Mouse (Mus musculus) liver, embryonic 16.5 days (tissue): Measurements from ENCODE around the gene Olfr412. TPM values are rescaled to one million over a fixed set of nuclear protein-coding genes. Genes with fewer than 3 reads are reported as not detected.

ENCODE experiments used
- ATAC-seq: fragments of 200-750 bp; cut with Nextera tagmentation; 2 replicates; pipeline ENCODE4 v1.8.0; 2017; ENCODE audit warnings: low read depth, mild to moderate bottlenecking, moderate number of reproducible peaks, moderate library complexity
- H3K27ac ChIP-seq: fragments of 300-500 bp; sonication (generic); 2 replicates; pipeline ENCODE4 v1.5.1; 2014; ENCODE audit warnings: mild to moderate bottlenecking, low read length
- H3K27me3 ChIP-seq: fragments of 300-500 bp; sonication (generic); 2 replicates; pipeline ENCODE4 v1.6.1; 2014; ENCODE audit warnings: low read depth, low read length, mixed read lengths; ENCODE audit not compliant: control insufficient read depth, insufficient read depth
- H3K36me3 ChIP-seq: fragments of 300-500 bp; sonication (generic); 2 replicates; pipeline ENCODE4 v1.6.1; 2014; ENCODE audit warnings: mild to moderate bottlenecking; ENCODE audit not compliant: control insufficient read depth, insufficient read depth
- H3K4me1 ChIP-seq: fragments of 300-500 bp; sonication (generic); 2 replicates; pipeline ENCODE4 v1.6.1; 2014; ENCODE audit warnings: low read depth, low read length, mixed read lengths; ENCODE audit not compliant: control insufficient read depth
- H3K4me2 ChIP-seq: fragments of 300-500 bp; sonication (generic); 2 replicates; pipeline ENCODE4 v1.6.1; 2014; ENCODE audit warnings: low read depth, low read length, mixed read lengths
- H3K4me3 ChIP-seq: fragments of 300-500 bp; sonication (generic); 2 replicates; pipeline ENCODE4 v1.5.1; 2014; ENCODE audit warnings: low read depth, mild to moderate bottlenecking, low read length
- H3K9ac ChIP-seq: fragments of 300-500 bp; sonication (generic); 2 replicates; pipeline ENCODE4 v1.6.1; 2014; ENCODE audit warnings: low read depth, low read length
- H3K9me3 ChIP-seq: fragments of 300-500 bp; sonication (generic); replicated peaks from 2 replicates; pipeline ENCODE4 v1.6.1; 2016; ENCODE audit warnings: low read length; ENCODE audit not compliant: control insufficient read depth
- WGBS: fragments of 180-500 bp; shearing (Covaris S2); extraction: QIAGEN DNeasy Blood & Tissue Kit; methylation state at CpG from one replicate; pipeline ENCODE4 v1.1.7; 2014; ENCODE audit not compliant: insufficient replicate concordance; 5-methylcytosine and 5-hydroxymethylcytosine counted together
- polyA plus RNA-seq: library from polyadenylated mRNA; unstranded; fragments of >200 nt; fragmentation: Nextera tagmentation; extraction: Ambion mirVana; gene quantifications from 2 replicates; pipeline ENCODE4 v1.2.1, GENCODE M21; 2015

Gene Olfr412
- polyA plus RNA-seq, 1 experiment from 2014 or later: not detected

DNA sequence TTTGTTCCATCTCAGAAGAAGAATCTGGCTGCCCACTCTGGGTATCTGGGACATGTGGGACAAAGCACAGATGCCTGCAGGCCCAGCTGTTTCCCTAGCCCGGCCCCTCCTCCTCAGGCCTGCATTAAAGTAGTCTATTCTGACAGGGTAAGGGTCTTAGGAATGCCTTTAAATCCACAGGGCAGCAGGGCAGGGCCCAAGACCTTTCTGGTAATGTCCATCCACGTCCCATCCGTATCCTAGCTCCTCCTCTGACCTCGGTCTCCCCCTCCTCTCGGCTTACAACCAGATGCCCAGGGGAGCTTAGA is 47.5 kb downstream of the Olfr412 start:
- WGBS: 60% methylated on average over 5 of the region's 5 CpGs
- no peak overlapping the region for H3K4me2 ChIP-seq
- no peak overlapping the region for H3K4me3 ChIP-seq
- no peak overlapping the region for H3K9ac ChIP-seq
- no peak for ATAC-seq
- H3K27me3 ChIP-seq: no peaks in the 10 kb centered on the region
- H3K36me3 ChIP-seq: no peaks in the 10 kb centered on the region
- peaks cover 3% of the 10 kb centered on the region for H3K4me1 ChIP-seq
- no peaks in the 10 kb centered on the region for H3K9me3 ChIP-seq
- no peak overlapping the region for H3K27ac ChIP-seq

DNA sequence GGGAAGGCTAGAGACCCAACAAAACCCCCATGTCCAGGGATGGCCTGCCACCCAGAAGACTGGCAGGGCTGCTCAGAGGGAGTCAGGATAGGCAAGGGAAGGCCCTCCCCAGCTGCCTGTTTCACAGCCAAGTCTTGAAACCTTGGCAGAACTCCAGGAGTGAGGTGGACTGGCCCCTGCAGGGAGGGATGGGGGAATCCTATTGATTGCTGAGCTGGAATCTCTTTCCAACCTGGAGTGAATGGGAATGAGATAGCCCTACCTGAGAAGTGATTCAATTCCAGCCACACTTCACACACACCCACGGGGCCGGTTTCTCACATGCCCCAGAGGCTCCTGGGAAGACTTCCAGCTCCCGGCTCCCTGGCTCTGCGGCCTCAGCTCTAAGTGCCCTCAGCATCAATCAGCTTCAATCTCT is 47.9 kb downstream of the Olfr412 start:
- WGBS: 66% methylated on average over 4 of the region's 4 CpGs
- no peak for ATAC-seq
- Histone ChIP-seq H3K9ac (no peak overlapping the region), H3K4me2 (no peak overlapping the region), H3K4me3 (no peak overlapping the region), H3K27me3 (no peaks in the 10 kb centered on the region), H3K27ac (no peak overlapping the region), H3K4me1 (peaks cover 3% of the 10 kb centered on the region), H3K9me3 (no peaks in the 10 kb centered on the region), H3K36me3 (no peaks in the 10 kb centered on the region)

DNA sequence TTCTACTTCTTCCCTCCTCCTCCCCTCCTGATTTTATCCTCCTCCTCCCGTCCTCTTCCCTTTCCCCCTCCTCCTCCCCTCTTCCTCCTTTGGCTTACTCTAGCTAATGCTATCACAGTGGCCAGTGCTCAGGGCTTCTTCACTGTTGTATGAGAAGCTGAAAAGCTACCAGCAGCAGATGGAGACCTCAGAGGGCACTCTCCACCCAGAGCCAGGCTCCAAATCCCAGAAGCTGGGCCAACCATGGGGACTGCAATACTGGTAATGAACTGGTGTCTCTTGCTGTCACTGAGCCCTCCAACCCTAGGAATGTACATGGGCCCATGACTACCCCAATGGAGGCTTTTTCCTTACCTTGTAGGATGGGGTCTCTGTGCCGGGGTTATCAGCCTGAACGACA is 50.1 kb downstream of the Olfr412 start:
- Histone ChIP-seq H3K36me3 (no peaks in the 10 kb centered on the region), H3K9me3 (no peaks in the 10 kb centered on the region), H3K9ac (no peak overlapping the region), H3K27ac (no peak overlapping the region), H3K4me1 (peaks cover 3% of the 10 kb centered on the region), H3K27me3 (no peaks in the 10 kb centered on the region), H3K4me3 (no peak overlapping the region), H3K4me2 (no peak overlapping the region)
- no peak for ATAC-seq
- WGBS: 52% methylated on average over 3 of the region's 3 CpGs

DNA sequence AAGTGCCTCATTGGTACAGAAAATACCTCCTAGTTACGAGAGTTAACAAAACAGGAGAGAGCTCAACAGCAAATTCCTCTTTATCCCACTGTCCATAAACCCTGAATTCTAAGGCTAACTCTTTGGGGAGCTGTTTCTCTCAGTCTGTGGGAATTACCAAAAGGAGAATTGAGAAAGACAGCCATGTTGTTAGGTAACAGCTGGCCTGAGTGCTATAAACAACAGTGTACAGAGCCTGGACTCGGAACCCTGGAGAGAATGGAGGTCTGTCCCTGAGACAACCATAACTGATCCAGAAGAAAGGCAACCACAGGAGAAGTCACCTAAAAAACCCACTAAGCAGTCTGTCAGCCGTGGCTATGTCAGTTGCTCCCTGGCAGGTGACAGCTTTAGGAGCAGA is 50.6 kb downstream of the Olfr412 start:
- no peak for ATAC-seq
- WGBS: 60% methylated on average over 3 of the region's 3 CpGs
- no peaks in the 10 kb centered on the region for H3K9me3 ChIP-seq

DNA sequence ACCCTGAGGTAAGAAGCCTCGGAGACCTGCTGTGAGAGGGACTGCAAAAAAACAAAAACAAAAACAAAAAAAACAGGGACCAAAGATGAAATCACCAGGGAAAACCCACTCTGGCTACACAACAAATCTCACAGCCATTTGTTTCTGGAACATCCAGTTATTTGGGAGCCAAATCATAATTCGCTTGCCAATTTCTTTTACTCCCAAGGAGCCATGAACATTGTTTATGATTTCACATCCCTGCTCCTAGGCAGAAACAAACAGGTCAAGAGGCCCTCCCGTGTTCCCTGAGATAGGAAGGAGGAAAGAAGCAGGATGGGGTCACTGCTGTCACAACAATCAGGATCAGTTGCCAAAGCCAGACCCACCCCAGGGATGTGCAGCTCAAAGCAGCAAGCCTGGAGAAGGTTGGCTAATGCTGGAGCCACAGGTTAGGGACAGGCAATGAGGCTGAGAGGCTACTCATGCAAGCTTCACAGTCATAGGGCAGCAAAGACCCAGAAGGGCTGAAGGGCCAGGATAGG is 51.6 kb downstream of the Olfr412 start:
- no peak for ATAC-seq

More for the DNA sequence above, 50.6 kb downstream of the Olfr412 start:
- Histone ChIP-seq H3K4me2 (no peak overlapping the region), H3K9ac (no peak overlapping the region), H3K4me1 (peaks cover 3% of the 10 kb centered on the region), H3K4me3 (no peak overlapping the region), H3K27ac (no peak overlapping the region), H3K27me3 (no peaks in the 10 kb centered on the region), H3K36me3 (no peaks in the 10 kb centered on the region)

DNA sequence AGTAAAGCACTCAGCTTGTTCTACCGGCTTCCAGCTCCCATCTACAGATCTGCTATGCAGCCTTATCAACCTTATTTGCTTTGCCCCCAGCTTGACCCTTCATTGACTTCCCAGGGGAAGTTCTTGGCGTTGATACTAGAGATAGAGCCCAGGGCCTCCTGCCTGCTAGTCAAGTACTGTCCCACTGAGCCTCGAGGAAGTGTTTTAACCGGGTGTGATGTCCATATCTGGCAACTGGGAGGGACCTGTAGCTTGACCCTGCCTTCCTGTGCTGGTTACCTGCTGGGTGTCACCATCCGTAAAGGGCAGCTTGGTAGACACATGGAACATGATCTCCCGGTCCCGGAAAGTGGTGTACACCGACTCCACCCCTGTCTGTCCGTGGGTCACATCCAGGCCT is 52.2 kb downstream of the Olfr412 start:
- Histone ChIP-seq H3K27me3 (no peaks in the 10 kb centered on the region), H3K27ac (no peak overlapping the region), H3K36me3 (no peaks in the 10 kb centered on the region), H3K4me1 (peaks cover 3% of the 10 kb centered on the region), H3K9ac (no peak overlapping the region), H3K9me3 (no peaks in the 10 kb centered on the region), H3K4me3 (no peak overlapping the region), H3K4me2 (no peak overlapping the region)
- no peak for ATAC-seq
- WGBS: 40% methylated on average over 9 of the region's 9 CpGs

More for the DNA sequence above, 51.6 kb downstream of the Olfr412 start:
- no peak overlapping the region for H3K4me2 ChIP-seq
- no peaks in the 10 kb centered on the region for H3K36me3 ChIP-seq
- H3K4me1 ChIP-seq: peaks cover 3% of the 10 kb centered on the region
- no peak overlapping the region for H3K27ac ChIP-seq
- H3K4me3 ChIP-seq: no peak overlapping the region
- WGBS: 59% methylated on average over 3 of the region's 3 CpGs
- no peaks in the 10 kb centered on the region for H3K27me3 ChIP-seq
- no peak overlapping the region for H3K9ac ChIP-seq
- H3K9me3 ChIP-seq: no peaks in the 10 kb centered on the region

DNA sequence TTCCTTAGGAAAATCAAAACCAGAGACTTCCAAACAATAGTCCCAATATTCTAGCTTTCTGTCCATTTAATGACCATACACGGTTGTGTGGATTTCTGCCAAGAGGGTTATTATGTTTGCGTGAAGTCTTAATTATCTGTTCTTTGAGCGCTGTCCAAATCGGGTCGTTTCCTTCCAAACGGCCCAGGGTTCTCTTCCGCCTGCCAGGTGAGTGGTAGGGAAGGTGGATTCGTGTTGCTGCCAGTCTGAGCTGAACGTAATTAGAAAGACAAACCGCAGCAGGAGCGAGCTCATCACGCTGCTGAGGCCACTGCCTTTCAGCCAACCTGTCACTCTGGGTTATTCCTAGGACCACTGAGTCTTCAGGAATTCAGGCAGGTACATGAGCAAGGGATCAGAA is 53.9 kb downstream of the Olfr412 start:
- Histone ChIP-seq H3K4me1 (no peaks in the 10 kb centered on the region), H3K27ac (no peak overlapping the region), H3K36me3 (no peaks in the 10 kb centered on the region), H3K9me3 (no peaks in the 10 kb centered on the region), H3K27me3 (no peaks in the 10 kb centered on the region), H3K4me3 (no peak overlapping the region), H3K9ac (no peak overlapping the region), H3K4me2 (no peak overlapping the region)
- no peak for ATAC-seq
- WGBS: 80% methylated on average over 12 of the region's 12 CpGs

Other genes starting within 250 kb of the Olfr412 start
- gene Olfr401, start 248.4 kb upstream of the Olfr412 start, polyA plus RNA-seq: not detected in 2 replicates
- gene Olfr402, start 208.5 kb upstream of the Olfr412 start, polyA plus RNA-seq: not detected in 2 replicates
- not detected in 2 replicates for gene Olfr403, start 175.8 kb upstream of the Olfr412 start, polyA plus RNA-seq
- gene Olfr43, start 150.7 kb upstream of the Olfr412 start, polyA plus RNA-seq: not detected in 2 replicates
- gene Olfr406, start 102.3 kb upstream of the Olfr412 start, polyA plus RNA-seq: not detected in 2 replicates
- gene Olfr59, start 78.3 kb upstream of the Olfr412 start, polyA plus RNA-seq: not detected in 2 replicates
- not detected in 2 replicates for gene Olfr410, start 24.0 kb upstream of the Olfr412 start, polyA plus RNA-seq
- not detected in 2 replicates for gene Olfr411, start 9.4 kb upstream of the Olfr412 start, polyA plus RNA-seq
- 0.63 and 1.2 TPM in 2 replicates for gene Rap1gap2, start 248.8 kb downstream of the Olfr412 start, polyA plus RNA-seq